Mouse (Mus musculus) megakaryocyte progenitor cell, adult 5-6 weeks (primary cell): Measurements from ENCODE around the gene Litaf. TPM values are rescaled to one million over a fixed set of nuclear protein-coding genes. Genes with fewer than 3 reads are reported as not detected.

ENCODE experiments used
- ATAC-seq: replicated peaks from 2 replicates; pipeline ENCODE4 v1.8.0; 2016; ENCODE audit warnings: mild to moderate bottlenecking, moderate TSS enrichment, inconsistent platforms; ENCODE audit not compliant: poor library complexity
- total RNA-seq, 2 experiments: library from RNA; stranded (forward) in 1 of 2; stranded (reverse) in 1 of 2; fragments of 157-497, 149-512 nt in 1 of 2; fragments of 200-1000 nt in 1 of 2; gene quantifications; 2 replicates each; pipeline versions ENCODE4 v1.2.3 to v1.2.4; 2015 to 2017

The Litaf gene
- total RNA-seq, 2 experiments from 2014 or later = 20.7 to 31.8 TPM

DNA sequence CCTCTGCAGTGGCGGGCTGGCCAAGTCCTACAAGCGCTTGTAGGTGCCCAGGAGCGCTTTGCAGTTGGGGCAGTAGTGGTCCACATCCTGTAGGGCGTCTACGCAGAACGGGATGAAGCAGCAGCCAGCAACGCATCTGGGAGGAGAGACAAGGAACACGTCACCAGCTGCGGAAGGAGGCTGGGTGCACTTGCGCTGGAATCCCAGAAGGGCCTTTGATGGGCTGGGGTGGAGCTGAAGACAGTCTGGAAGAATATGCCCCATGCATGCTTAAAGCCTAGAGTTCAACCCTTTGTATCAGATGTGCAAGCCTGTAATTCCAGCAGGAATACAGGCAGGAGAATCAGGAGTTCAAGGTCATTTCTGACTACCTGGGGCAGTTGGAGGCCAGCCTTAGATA is 105.0 kb downstream of the Litaf start:
- no peak for ATAC-seq

DNA sequence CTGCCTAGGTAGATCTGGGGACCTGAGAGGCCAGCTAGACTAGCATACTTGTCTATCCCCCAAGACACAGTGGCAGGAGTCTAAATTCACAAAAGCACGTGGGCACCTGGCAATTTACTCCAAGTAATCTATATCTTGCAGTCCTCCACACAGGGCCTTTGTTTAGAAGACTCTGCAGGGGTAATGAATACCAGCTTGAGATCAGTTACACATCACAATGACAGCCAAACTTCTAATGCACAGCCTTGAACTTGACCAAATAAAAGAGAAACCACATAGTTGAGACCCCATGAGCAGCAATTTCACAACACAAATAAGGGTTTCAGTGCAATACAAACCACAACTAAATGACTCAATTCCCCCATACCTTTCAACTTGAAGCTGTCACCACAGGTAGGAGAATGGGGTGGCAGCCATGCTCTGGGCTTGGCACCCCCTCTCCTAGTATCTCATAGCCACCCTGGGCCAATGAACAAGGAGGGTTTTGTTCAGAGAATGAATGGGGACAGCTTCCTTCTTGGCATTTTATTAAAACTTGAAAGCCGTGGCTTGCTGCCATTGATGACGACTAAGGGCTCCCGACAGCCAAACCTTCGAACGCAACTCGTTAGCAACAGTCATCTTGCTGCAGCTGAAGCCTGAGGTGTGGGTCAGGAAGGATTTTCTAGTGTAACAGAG is 107.1 kb downstream of the Litaf start:
- peak; percentile 16; the same call in 1 of the 2 replicates for ATAC-seq

DNA sequence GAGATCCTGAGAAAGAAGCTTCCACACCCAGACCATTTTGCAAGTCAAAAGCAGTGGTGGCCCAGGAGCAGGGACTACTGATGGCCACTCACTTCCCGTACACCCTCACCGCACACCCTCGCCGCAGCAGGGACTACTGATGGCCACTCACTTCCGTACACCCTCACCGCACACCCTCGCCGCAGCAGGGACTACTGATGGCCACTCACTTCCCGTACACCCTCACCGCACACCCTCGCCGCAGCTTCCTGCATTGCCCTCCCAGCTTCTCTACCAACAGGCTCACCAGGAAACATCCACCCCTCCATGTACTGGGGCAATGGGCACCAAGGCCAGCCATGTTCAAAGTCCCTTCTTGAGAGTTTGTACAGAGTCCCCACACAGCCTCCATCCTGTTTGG is 107.7 kb downstream of the Litaf start:
- peak; percentile 91 for ATAC-seq

DNA sequence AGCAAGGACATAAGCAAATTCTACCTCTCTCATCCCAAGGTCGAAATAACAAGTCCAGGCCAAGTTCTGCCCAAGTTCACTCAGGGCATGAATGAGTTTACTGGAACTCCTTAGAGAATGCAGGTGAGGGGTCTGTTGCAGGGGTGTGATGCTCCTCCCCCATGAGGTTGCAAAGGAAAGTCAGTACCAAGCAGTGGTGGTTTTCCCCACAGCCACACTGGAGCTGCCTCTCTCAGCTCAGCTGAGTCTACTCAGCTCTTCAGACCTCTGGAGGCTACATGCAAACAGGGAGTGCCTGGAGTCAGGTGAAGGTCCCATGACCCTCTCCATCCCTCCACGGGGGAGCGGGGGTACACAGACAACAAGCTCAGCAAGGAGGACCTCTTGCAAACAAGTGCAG is 108.2 kb downstream of the Litaf start:
- ATAC-seq = no peak

DNA sequence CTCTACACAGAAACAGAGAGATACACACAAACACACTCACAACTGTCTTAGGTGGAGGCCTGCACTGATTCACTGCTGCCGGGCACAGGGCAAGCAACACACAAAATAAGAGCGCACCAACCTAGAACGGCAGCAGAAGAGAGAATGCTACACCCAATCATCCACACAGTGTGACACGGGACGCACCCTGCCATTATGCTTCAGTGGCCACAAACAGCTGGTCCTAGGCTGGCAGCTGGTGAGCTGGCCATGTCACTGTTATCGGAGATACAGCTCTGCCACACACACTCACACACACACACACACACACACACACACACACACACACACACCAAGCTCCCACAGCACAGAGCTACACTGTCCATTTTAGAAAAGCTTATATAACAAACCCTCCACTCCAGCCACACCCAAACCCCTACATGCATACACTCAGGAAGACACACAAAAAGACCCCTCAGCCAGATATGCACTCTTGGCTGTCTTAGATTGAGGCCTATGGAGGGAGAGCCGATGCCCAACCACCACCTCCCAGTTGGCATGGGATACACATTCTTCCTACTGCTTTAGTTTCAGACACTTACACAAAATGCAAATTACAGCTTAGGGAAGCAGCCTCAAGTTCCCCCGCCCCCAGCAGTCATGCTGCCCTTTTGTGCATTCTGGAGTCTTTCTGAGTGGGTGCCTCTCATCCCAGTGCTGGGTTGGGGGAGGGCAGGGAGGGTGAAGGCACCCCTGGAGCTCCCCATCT is 108.8 kb downstream of the Litaf start:
- ATAC-seq = no peak

DNA sequence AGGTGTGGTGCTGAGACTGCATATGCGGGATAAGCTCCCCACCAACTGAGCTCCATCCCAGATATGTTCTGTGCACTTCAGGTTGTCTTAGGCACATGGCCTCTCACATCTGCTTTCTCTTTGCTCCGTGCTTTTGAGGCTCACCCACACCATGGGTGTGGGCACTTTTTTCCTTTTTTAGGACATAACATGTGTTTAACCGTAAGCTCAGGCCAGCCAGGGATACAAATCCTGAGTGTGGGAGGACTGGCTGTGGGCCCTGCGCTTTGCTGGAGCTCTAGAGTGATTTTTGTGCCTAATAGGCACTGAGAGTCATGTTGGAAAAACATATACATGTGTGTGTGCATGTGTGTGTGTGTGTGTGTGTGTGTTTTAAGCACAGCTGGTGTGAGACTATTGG is 110.9 kb downstream of the Litaf start:
- ATAC-seq = no peak

DNA sequence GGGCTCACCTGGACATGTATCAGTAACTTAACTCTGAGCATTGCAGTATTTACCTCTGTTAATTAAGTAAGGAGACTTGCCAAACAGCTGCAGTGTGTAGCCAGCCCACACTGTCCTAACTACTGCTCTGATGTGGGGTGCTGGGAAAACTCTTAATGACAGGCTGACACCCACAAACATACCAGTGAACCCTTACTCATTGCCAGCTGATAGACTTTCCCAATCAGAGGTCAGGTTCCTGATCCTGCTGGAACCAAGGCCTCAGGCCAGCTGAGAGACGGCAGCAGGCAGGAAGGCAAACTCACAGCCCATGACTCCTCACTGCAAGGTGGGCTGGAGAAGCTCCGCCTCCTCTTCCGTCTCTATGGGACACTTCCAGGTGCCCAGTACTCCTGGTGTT is 113.1 kb downstream of the Litaf start:
- no peak for ATAC-seq

DNA sequence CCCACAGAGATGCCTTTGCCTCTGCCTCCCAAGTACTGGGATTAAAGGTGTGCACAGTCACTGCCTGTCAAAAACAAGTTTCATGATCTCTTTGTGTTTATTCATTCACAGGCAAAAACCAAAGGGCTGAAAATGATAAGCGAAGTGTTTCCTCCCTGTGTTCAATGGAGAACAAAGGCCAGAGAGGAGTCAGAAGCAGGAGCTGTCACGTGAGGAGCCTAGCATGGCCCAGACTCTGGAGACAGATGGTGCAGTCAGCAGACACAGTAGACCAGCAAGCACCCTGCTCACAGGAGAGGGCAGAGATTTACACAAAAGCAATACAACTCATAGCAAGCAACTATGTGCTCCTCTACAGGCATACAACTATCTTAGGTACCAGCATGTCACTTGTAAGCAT is 113.9 kb downstream of the Litaf start:
- ATAC-seq = no peak

DNA sequence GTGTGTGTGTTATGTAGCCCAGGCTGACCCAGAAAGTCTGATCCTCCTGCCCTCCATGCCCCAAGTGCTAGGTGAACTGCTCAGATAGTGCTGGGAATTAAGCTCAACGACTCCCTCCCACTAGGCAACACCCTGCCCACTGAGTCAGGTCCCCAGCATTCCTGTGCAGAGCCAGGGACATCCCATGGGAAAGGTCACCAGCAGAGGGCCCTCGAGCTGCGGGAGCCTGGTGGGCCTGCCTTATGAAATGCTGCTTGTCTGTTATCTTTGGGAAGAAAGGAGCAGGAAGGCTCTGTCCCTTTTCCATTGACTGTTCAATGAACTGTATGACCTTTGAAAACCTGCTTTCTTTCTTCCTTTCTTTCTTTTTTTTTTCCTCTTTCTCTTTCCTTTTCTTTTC is 114.4 kb downstream of the Litaf start:
- ATAC-seq = no peak

DNA sequence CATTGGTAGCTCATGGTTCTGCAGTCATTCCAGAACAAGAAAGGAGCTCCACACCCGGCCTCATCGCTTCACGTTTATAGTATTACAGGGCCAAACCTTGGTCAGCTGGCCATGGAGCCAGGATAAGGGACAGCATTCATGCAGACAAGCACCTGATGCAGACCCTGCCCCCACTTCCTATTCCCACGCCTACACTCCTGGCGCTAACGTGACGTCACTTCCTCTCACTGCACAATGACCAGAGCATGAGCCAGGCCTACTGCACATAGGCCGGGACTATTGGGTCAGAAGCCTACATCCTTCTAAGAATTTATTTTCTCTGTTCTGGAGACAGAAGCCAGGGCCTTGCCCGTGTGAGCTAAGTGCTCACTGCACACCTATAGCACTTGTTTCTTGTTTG is 115.4 kb downstream of the Litaf start:
- ATAC-seq = peak; percentile 50; the same call in 1 of the 2 replicates

DNA sequence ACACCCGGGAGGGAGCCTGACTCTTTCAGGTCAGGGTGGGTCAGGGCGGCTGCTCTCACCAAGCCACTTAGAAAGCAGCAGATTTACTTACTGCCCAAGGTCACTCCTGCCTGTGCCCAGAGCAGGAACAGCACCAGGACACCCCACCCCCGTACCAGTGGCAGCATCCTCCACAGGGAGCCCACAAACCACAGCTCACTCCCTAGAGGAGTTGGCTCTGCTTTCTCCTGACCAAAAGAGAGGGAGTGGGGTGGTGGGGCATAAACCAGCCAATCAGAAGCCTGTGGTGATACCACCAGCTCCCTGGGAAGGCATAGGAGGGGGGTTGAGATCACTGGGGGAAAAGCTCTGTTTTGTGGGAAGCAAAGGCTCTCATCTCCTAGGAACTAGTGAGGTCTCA is 118.2 kb downstream of the Litaf start:
- ATAC-seq = peak; percentile 28; the same call in 1 of the 2 replicates

DNA sequence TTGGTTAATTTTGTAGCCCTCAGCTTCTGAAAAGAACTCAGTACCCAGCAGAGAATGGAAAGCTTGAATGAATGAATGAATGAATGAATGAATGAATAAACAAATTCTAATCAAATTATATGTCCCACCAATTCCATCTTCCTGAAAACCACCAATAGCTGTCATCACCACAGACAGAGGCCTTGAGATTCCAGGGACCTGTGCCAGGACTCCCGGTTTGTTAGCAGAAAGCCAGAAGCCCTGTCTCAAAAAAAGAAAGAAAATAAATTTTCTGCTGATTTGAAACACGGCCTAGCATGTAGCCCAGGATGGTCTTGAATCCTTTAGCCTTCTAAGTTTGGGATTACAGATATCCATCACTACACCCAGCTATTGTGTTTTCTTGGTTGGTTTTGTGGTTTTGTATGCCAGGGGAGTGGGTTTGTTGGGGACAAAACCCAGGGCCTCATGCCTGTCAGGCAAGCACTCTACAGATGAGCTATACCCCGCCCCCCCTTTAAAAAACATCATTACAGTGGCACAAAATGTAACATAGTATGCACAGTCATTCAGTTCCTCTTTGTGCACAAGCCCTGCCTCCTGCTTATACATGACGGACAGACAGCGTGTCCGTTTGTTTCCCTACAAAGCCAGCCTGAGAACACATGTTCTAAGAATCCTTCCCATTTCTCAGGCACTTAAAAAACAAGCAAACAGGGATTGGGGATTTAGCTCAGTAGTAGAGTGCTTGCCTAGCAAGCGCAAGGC is 120.4 kb downstream of the Litaf start:
- ATAC-seq = peak; percentile 91

DNA sequence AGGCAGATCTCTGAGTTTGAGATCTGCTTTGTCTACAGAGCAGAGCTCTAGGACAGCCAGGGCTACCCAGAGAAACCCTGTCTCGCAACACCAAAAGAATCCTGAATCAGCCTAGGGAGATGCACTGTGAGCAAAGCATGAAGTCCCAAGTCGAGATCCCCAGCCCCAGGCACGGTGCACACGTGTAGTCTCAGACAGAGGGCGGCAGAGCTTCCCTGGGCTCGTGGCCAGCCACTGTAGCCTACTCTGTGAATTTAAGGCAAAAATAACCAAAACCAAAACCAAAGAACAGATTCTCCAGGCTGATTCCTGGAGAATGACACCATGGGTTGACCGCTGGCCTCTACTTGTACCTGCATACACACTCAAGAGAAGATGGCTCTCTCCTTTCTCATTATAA is 121.4 kb downstream of the Litaf start:
- ATAC-seq = no peak

DNA sequence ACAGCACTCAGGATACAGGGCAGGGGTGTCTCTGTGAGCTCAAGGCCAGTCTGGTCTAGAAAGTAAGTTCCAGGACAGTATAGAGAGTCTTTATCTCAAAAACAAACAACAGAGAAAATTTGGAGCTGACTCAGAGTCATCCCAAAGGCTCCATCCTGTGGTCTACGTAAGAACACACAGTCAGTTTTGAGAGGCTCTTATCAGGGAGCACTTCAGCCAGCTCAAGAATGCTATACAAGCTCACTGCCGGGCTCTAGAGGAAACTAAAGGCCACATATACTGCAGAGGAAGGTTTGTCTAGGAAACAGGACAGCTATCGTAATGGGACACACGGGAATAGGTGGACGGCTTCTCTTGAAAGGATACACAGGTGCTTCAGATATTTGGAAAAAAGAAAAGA is 122.7 kb downstream of the Litaf start:
- ATAC-seq = no peak

DNA sequence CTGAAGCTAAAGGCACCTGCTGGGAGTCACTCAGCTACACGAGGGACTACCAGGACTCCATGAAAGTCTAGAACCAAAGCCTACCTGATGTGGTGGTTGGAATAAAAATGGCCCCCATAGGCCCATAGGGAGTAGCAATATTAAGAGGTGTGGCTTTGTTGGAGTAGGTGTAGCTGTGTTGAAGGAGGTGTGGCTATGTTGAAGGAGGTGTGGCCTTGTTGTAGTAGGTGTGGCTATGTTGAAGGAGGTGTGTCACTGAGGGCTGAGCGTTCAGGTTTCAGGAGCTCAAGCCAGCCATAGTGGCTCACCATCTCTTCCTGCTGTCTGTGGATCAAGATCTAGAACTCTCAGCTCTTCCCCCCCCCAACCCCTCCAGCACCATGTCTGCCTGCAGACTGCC is 125.3 kb downstream of the Litaf start:
- ATAC-seq = 0 out of 2 replicates have a peak, but pooled peaks have one; percentile 23

DNA sequence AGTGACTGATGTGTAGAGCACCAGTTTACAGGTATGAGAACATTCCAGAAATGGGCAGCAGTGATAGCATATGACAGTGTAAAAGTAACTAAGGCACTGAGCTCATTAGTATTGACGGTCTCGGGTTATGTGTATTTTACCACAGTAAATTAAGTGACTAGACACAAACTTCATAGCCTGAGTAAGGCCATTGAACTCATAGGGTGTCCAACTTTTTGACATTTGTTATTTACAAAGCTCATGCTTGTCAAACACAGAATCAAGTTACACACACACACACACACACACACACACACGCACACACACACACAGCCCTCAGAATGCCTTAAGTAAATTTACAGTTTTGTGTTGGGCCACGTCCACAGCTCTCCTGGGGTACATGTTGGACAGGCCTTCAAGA is 126.0 kb downstream of the Litaf start:
- no peak for ATAC-seq

DNA sequence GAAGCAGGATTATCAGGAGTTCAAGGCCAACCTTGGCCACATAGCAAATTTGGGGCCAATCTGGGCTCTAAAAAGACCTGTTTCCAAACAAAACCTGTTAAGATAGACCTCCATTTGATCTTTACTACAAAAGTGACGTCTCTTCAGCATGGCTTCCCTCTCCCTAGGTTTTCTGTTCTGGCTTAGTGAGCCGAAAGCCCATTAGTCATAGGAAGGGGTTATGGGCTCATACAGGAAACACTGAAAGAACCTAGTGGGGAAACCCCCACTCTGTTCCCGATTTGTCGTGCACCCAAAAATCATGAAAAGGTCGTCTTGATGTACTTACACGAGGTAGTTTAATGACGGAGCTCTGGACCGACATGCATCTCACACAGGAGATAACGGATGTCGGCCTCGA is 128.5 kb downstream of the Litaf start:
- 0 out of 2 replicates have a peak, but pooled peaks have one; percentile 17 for ATAC-seq

DNA sequence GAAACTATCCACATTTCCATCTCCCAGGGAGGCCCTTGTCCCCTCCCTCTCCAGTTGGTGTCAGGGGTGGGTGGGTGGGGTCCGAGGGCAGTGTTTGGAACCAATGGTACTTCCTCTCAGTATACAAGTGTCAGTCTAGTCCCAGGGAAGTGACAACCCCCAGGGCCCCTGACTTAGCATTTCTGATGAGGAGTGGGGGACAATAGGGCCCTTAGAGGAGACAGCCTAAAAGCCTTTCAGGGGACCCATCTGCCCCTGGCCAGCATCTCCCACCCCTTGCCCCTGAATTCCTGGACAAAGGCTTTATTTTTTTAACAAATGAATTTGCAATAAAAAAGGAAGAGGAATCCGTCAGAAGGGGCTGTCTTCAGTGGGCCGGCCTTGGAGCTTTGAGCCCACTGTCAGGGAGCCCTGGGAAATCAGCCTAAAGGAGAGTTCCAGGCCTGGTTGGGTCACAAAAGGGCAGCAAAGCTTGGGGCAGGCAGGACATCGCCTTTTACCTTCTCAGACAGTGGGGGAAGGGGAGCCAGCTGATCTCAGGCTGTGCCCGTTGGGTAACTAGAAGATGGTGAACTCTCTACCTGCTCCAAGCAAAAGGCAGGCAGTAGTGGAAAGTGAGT is 129.1 kb downstream of the Litaf start:
- ATAC-seq = no peak

DNA sequence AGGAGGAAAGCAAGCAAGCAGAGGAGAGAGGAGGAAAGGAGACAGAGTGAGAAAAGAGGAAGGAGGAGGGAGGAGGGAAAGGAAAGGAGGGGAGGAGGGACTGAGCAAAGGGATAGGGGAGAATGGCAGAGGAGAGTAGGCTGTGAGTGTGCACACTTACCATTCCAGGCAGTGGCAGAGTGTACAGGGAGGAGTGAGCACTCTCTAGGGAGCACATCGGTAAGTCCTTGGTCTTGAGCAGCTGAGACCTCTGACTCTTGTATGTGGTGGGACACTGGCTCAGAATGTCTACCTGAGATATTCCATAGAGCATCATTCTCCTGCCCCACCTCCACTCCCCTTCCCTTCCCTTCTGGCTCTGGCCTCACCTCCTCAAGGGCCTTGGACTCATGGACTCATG is 131.9 kb downstream of the Litaf start:
- ATAC-seq = 0 out of 2 replicates have a peak, but pooled peaks have one; percentile 29

DNA sequence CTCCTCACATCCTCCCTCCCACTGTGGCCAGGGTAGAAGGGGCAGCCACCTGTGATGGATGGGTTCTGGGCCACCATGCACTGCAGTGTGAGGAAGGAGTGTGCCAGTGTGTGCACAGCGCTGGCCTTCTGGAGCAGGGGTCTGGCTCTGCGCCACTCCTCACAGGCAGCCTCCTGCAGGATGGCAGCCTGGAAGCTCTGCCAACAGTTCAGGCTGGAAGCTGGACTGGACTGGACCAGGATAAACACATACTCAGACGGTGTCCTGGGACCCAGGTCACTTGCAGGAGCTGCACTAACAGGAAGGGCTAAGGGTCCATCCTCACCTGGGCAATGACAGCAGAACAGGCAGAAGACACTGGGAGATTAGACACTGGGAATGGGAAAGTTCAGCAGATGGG is 132.6 kb downstream of the Litaf start:
- no peak for ATAC-seq

DNA sequence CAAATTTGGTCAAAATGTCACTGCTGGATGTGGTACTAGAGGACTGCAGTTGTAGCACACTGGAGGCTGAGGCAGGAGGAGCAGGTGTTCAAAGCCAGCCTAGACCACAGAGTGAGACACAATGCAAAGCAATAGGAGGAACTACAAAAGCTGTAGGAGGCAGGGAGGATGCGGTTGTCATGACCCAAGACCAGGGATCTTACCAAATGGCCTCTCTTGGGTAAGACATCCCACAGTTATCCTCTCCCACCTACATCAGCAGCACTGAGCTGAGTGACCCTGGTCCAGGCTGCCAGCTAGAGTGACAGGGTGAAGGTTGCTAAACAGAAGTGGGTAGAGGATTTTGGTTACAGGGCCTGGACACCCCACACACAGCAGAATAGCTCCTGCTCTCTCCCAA is 138.9 kb downstream of the Litaf start:
- ATAC-seq = peak; percentile 97
